8 mouse cellular contexts compared by ENCODE assay signal in the genomic region with DNA sequence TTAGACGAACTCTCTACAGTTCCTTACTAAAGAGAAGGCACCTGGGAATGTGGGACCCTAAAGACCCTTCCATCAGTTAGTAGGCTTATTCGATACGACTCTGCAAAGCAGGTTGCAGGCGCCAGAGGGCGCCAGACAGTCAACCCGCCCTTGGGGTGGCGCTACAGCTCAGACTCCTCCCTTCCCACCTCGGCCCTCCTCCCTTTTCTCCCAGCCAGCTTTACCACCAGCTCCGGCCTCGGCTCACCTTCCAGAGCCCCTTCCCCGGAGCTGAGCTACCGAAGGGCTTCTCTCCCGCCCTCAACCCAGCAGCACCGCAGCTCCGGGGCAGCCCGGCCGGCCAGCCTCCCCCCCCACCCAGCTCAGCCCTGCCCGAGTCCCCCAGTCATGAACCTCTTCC. TPM values are rescaled to one million over a fixed set of nuclear protein-coding genes. Genes with fewer than 3 reads are reported as not detected.
A peak's percentile ranks its signal among the peaks of the same experiment; 100 is the strongest.
DNase-seq lines count a peak whose midpoint lies in the region; ATAC-seq lines count a peak whose summit lies in the region.

A gene (plus strand): TSS at position 149 of the 400 bp plus-strand sequence.

- H3K27me3 ChIP-seq in megakaryocyte, embryonic 14.5 days (replicated peaks) = peaks cover 45% of the 10 kb centered on the region

- no peaks in the 10 kb centered on the region for H3K9me3 ChIP-seq in megakaryocyte, embryonic 14.5 days

- ATAC-seq in common myeloid progenitor, adult 5-6 weeks (replicated peaks; ENCODE audit: low read depth, poor library complexity, severe bottlenecking) = peak; percentile 90

- peak; percentile 94 for DNase-seq in ZHBTc4 (ENCODE audit: low read depth, low spot score)
- DNase-seq in gastrocnemius, adult 8-10 months (ENCODE audit: low spot score in 2 of 2) = peak; percentile 73 to 82
- peak; percentile 95 for DNase-seq in hindlimb bud, embryonic 11.5 days (ENCODE audit: extremely low spot score, low read depth, low spot score)
- DNase-seq in left cerebral cortex, adult 8-10 months (ENCODE audit: low spot score in 2 of 2) = peak; percentile 75 to 86
- DNase-seq in right cerebral cortex, postnatal 10 days (ENCODE audit: low spot score in 2 of 2) = peak; percentile 93 to 95
- peak; percentile 87 for DNase-seq in urinary bladder, postnatal 25 days (ENCODE audit: low spot score)

- H3K4me1 ChIP-seq in megakaryocyte, embryonic 14.5 days = peaks cover 58% of the 10 kb centered on the region

- peak within 1 kb of the TSS; percentile 94 for H3K4me3 ChIP-seq in megakaryocyte, embryonic 14.5 days (replicated peaks)

- H3K36me3 ChIP-seq in megakaryocyte, embryonic 14.5 days (replicated peaks; ENCODE audit: low read length) = peaks cover 41% of the 10 kb centered on the region

RNA-seq across cellular contexts. Expression of the gene that starts here (rescaled TPM):
- 51.8 and 75.5 TPM in 2 replicates for total RNA-seq in common myeloid progenitor, adult 5-6 weeks (2017)
- 10 to 100 TPM; 68.0 to 73.7 (median 70.1) TPM for total RNA-seq in gastrocnemius, adult 8-10 months (2022)
- 10 to 100 TPM; 67.2 to 79.8 (median 74.9) TPM for total RNA-seq in left cerebral cortex, adult 8-10 months (2022)
- 331 and 1,292 TPM in 2 replicates for polyA plus RNA-seq in megakaryocyte, embryonic 14.5 days (2012; ENCODE audit: insufficient read depth, low replicate concordance)

Comparison
In these comparisons a context has a peak if more than half of its experiments do, and no peak if none do; other contexts are left out.
1. Peak in every context shown above with its lines: DNase-seq, ATAC-seq and H3K4me3 ChIP-seq.